Mouse (Mus musculus) liver, embryonic 16.5 days (tissue): Measurements from ENCODE around the gene Serac1. TPM values are rescaled to one million over a fixed set of nuclear protein-coding genes. Genes with fewer than 3 reads are reported as not detected.
"Not testable (repeated sequence)": the region's sequence is repeated elsewhere in the genome, so short reads cannot be mapped to it uniquely, and the experiment has no call there.

ENCODE experiments used
- ATAC-seq: fragments of 200-750 bp; cut with Nextera tagmentation; 2 replicates; pipeline ENCODE4 v1.8.0; 2017; ENCODE audit warnings: low read depth, mild to moderate bottlenecking, moderate number of reproducible peaks, moderate library complexity
- H3K27ac ChIP-seq: fragments of 300-500 bp; sonication (generic); 2 replicates; pipeline ENCODE4 v1.5.1; 2014; ENCODE audit warnings: mild to moderate bottlenecking, low read length
- H3K27me3 ChIP-seq: fragments of 300-500 bp; sonication (generic); 2 replicates; pipeline ENCODE4 v1.6.1; 2014; ENCODE audit warnings: low read depth, low read length, mixed read lengths; ENCODE audit not compliant: control insufficient read depth, insufficient read depth
- H3K36me3 ChIP-seq: fragments of 300-500 bp; sonication (generic); 2 replicates; pipeline ENCODE4 v1.6.1; 2014; ENCODE audit warnings: mild to moderate bottlenecking; ENCODE audit not compliant: control insufficient read depth, insufficient read depth
- H3K4me1 ChIP-seq: fragments of 300-500 bp; sonication (generic); 2 replicates; pipeline ENCODE4 v1.6.1; 2014; ENCODE audit warnings: low read depth, low read length, mixed read lengths; ENCODE audit not compliant: control insufficient read depth
- H3K4me2 ChIP-seq: fragments of 300-500 bp; sonication (generic); 2 replicates; pipeline ENCODE4 v1.6.1; 2014; ENCODE audit warnings: low read depth, low read length, mixed read lengths
- H3K4me3 ChIP-seq: fragments of 300-500 bp; sonication (generic); 2 replicates; pipeline ENCODE4 v1.5.1; 2014; ENCODE audit warnings: low read depth, mild to moderate bottlenecking, low read length
- H3K9ac ChIP-seq: fragments of 300-500 bp; sonication (generic); 2 replicates; pipeline ENCODE4 v1.6.1; 2014; ENCODE audit warnings: low read depth, low read length
- H3K9me3 ChIP-seq: fragments of 300-500 bp; sonication (generic); replicated peaks from 2 replicates; pipeline ENCODE4 v1.6.1; 2016; ENCODE audit warnings: low read length; ENCODE audit not compliant: control insufficient read depth
- WGBS: fragments of 180-500 bp; shearing (Covaris S2); extraction: QIAGEN DNeasy Blood & Tissue Kit; methylation state at CpG from one replicate; pipeline ENCODE4 v1.1.7; 2014; ENCODE audit not compliant: insufficient replicate concordance; 5-methylcytosine and 5-hydroxymethylcytosine counted together
- polyA plus RNA-seq: library from polyadenylated mRNA; unstranded; fragments of >200 nt; fragmentation: Nextera tagmentation; extraction: Ambion mirVana; gene quantifications from 2 replicates; pipeline ENCODE4 v1.2.1, GENCODE M21; 2015

Gene Serac1
- polyA plus RNA-seq, 1 experiment from 2014 or later = 1.0 TPM

GRCm38 (mm10) chr17:6037507-6037906, 42.0 kb downstream of the Serac1 start:
- Histone ChIP-seq H3K4me1 (no peaks in the 10 kb centered on the region), H3K27me3 (no peaks in the 10 kb centered on the region), H3K9me3 (no peaks in the 10 kb centered on the region), H3K36me3 (no peaks in the 10 kb centered on the region), H3K4me2 (no peak overlapping the region), H3K27ac (no peak overlapping the region), H3K4me3 (no peak overlapping the region), H3K9ac (no peak overlapping the region)
- ATAC-seq = no peak
- WGBS = 70% methylated on average over 10 of the region's 10 CpGs

- 66% methylated on average over 11 of the region's 11 CpGs for WGBS
- no peaks in the 10 kb centered on the region for H3K36me3 ChIP-seq
- H3K9ac ChIP-seq = no peak overlapping the region
- H3K4me2 ChIP-seq = no peak overlapping the region
- H3K9me3 ChIP-seq = no peaks in the 10 kb centered on the region
- H3K27ac ChIP-seq = no peak overlapping the region
- no peak overlapping the region for H3K4me3 ChIP-seq
- H3K4me1 ChIP-seq = no peaks in the 10 kb centered on the region
- H3K27me3 ChIP-seq = no peaks in the 10 kb centered on the region
- ATAC-seq = no peak
Measured at GRCm38 (mm10) chr17:6036872-6037271, 42.7 kb downstream of the Serac1 start.

GRCm38 (mm10) chr17:6036458-6036857, 43.1 kb downstream of the Serac1 start:
- H3K9me3 ChIP-seq = no peaks in the 10 kb centered on the region
- no peak overlapping the region for H3K27ac ChIP-seq
- H3K4me2 ChIP-seq = no peak overlapping the region
- no peaks in the 10 kb centered on the region for H3K27me3 ChIP-seq
- no peaks in the 10 kb centered on the region for H3K36me3 ChIP-seq
- H3K4me3 ChIP-seq = no peak overlapping the region
- 0 out of 2 replicates have a peak, but pooled peaks have one; percentile 24 for ATAC-seq
- 61% methylated on average over 8 of the region's 8 CpGs for WGBS
- no peak overlapping the region for H3K9ac ChIP-seq
- H3K4me1 ChIP-seq = no peaks in the 10 kb centered on the region

GRCm38 (mm10) chr17:6035661-6036060, 43.9 kb downstream of the Serac1 start:
- Histone ChIP-seq H3K9ac (no peak overlapping the region), H3K36me3 (no peaks in the 10 kb centered on the region), H3K27ac (no peak overlapping the region), H3K4me2 (no peak overlapping the region), H3K4me3 (no peak overlapping the region), H3K4me1 (no peaks in the 10 kb centered on the region), H3K9me3 (no peaks in the 10 kb centered on the region), H3K27me3 (no peaks in the 10 kb centered on the region)
- 57% methylated on average over 8 of the region's 8 CpGs for WGBS
- ATAC-seq = no peak

GRCm38 (mm10) chr17:6025831-6026230, 53.7 kb downstream of the Serac1 start:
- Histone ChIP-seq H3K4me1 (no peaks in the 10 kb centered on the region; the same call in 1 of the 2 replicates), H3K4me2 (no peak overlapping the region), H3K4me3 (no peak overlapping the region), H3K9me3 (no peaks in the 10 kb centered on the region), H3K27me3 (no peaks in the 10 kb centered on the region), H3K9ac (no peak overlapping the region), H3K27ac (no peak overlapping the region), H3K36me3 (no peaks in the 10 kb centered on the region)
- WGBS = 61% methylated on average over 7 of the region's 7 CpGs
- ATAC-seq = no peak

GRCm38 (mm10) chr17:6021374-6021789, 58.2 kb downstream of the Serac1 start:
- WGBS = 42% methylated on average over 5 of the region's 5 CpGs
- ATAC-seq = not testable (repeated sequence)

GRCm38 (mm10) chr17:6020636-6021035, 58.9 kb downstream of the Serac1 start:
- no peaks in the 10 kb centered on the region for H3K36me3 ChIP-seq
- no peak overlapping the region for H3K27ac ChIP-seq
- H3K9me3 ChIP-seq = no peaks in the 10 kb centered on the region
- H3K4me3 ChIP-seq = no peak overlapping the region
- ATAC-seq = no peak
- H3K9ac ChIP-seq = no peak overlapping the region
- no peak overlapping the region for H3K4me2 ChIP-seq
- no peaks in the 10 kb centered on the region for H3K27me3 ChIP-seq
- 45% methylated on average over 7 of the region's 7 CpGs for WGBS
- H3K4me1 ChIP-seq = peaks cover 12% of the 10 kb centered on the region

More at GRCm38 (mm10) chr17:6021374-6021789, 58.2 kb downstream of the Serac1 start:
- H3K9me3 ChIP-seq, H3K27ac ChIP-seq, H3K36me3 ChIP-seq, H3K27me3 ChIP-seq, H3K9ac ChIP-seq, H3K4me3 ChIP-seq, H3K4me2 ChIP-seq: not testable (repeated sequence)
- H3K4me1 ChIP-seq = peaks cover 12% of the 10 kb centered on the region

GRCm38 (mm10) chr17:6019776-6020175, 59.8 kb downstream of the Serac1 start:
- Histone ChIP-seq H3K36me3 (no peaks in the 10 kb centered on the region), H3K4me2 (no peak overlapping the region), H3K27me3 (no peaks in the 10 kb centered on the region), H3K27ac (no peak overlapping the region; the same call in 1 of the 2 replicates), H3K4me1 (peaks cover 12% of the 10 kb centered on the region), H3K9ac (no peak overlapping the region), H3K9me3 (no peaks in the 10 kb centered on the region), H3K4me3 (no peak overlapping the region)
- WGBS = 38% methylated on average over 2 of the region's 2 CpGs
- no peak for ATAC-seq

GRCm38 (mm10) chr17:6018348-6018747, 61.2 kb downstream of the Serac1 start:
- Histone ChIP-seq H3K27ac (peak overlapping the region; percentile 53), H3K9ac (no peak overlapping the region), H3K4me3 (no peak overlapping the region), H3K36me3 (no peaks in the 10 kb centered on the region), H3K4me1 (peaks cover 12% of the 10 kb centered on the region), H3K9me3 (no peaks in the 10 kb centered on the region), H3K4me2 (no peak overlapping the region), H3K27me3 (no peaks in the 10 kb centered on the region)
- peak; percentile 85 for ATAC-seq
- 47% methylated on average over 4 of the region's 4 CpGs for WGBS
